Mouse (Mus musculus) cerebellum, adult 2 months (tissue): ENCODE results near the gene Snx6.

Experiments used
- CTCF ChIP-seq: fragments of 200-500 bp; IDR thresholded peaks from 2 replicates; pipeline ENCODE4 v1.5.1; 2011; ENCODE audit warnings: low read depth, mild to moderate bottlenecking, control low read depth, low read length, moderate library complexity, borderline replicate concordance; ENCODE audit not compliant: insufficient read depth
- POLR2A ChIP-seq: fragments of 200-500 bp; IDR thresholded peaks from 2 replicates; pipeline ENCODE4 v1.6.1; 2011; ENCODE audit warnings: low read length, control low read depth, borderline replicate concordance; ENCODE audit not compliant: insufficient read depth

DNA sequence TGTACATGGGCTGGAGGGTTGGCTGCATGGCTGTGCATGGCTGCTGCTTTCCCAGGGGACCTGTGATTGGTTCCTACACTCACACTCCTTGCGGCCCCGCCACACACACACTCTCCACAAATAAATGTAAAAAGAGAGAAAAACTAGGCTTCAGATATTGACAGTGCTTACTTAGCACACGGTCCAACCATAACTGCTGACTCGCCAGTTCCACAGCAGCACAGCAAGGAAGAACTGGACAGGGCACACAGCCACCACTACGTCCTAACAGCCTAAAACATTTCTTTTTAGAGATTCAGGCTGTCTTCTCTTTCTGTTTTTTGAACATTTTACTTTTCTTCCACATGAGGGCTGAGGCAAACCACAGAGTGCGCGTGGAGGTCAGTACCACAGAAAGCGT, 4.0 kb downstream of the Snx6 start:
- TF ChIP-seq POLR2A (no peak), CTCF (no peak)
